Mouse (Mus musculus): ENCODE measurements at regions not wholly inside any gene's neighbourhood (a gene's known extent, or its start where the extent isn't known, plus 50 kb on each side); places are given as distances from the start of the nearest gene placed in this dataset.

DNA sequence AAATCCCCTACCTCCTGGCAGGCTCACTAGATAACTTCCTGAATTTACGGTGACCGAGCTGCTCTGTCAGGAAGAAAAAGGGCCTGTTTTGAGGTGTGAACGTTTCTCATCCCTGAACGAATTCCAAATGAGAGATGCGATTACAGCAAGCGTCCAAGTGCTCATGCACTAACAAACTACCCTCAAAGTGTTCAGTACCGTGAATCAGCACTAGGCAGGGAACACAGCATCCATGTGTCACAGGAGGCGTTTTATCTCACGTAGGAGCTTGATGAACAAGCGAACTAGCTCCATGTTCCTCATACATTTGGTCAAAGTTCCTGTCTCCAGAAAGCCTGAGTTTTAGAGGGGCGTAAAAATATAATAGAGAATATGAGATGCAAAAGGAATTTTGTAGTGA is 178.3 kb upstream of the Snx7 start:
- WGBS = 85% methylated on average over 11 of the region's 11 CpGs
- no peaks in the 10 kb centered on the region for H3K9me3 ChIP-seq
- no peaks in the 10 kb centered on the region for H3K36me3 ChIP-seq (replicated peaks)
- no peak overlapping the region for H3K9ac ChIP-seq
- H3K4me3 ChIP-seq (replicated peaks) = no peak overlapping the region
- H3K27me3 ChIP-seq = no peaks in the 10 kb centered on the region
- H3K27ac ChIP-seq = no peak overlapping the region
- no peak overlapping the region for H3K4me2 ChIP-seq
- no peaks in the 10 kb centered on the region for H3K4me1 ChIP-seq
- ATAC-seq (ENCODE audit: low FRiP score) = no peak

- no peaks in the 10 kb centered on the region for H3K27me3 ChIP-seq
- H3K4me1 ChIP-seq = no peaks in the 10 kb centered on the region
- no peaks in the 10 kb centered on the region for H3K36me3 ChIP-seq (replicated peaks)
- H3K27ac ChIP-seq = no peak overlapping the region
- H3K4me2 ChIP-seq = no peak overlapping the region
- 67% methylated on average over 11 of the region's 11 CpGs for WGBS
- no peak overlapping the region for H3K4me3 ChIP-seq (replicated peaks)
- ATAC-seq (ENCODE audit: low FRiP score) = peak; percentile 33; the same call in 1 of the 2 replicates
- H3K9me3 ChIP-seq = no peaks in the 10 kb centered on the region
- H3K9ac ChIP-seq = no peak overlapping the region
Measured at GRCm38 (mm10) chr3:118046536-118046935, 177.8 kb upstream of the Snx7 start.

- 85% methylated on average over 7 of the region's 7 CpGs for WGBS
- Histone ChIP-seq H3K27ac (no peak overlapping the region), H3K4me1 (no peaks in the 10 kb centered on the region), H3K9me3 (no peaks in the 10 kb centered on the region), H3K9ac (no peak overlapping the region), H3K36me3 (replicated peaks) (no peaks in the 10 kb centered on the region), H3K4me3 (replicated peaks) (no peak overlapping the region), H3K27me3 (no peaks in the 10 kb centered on the region), H3K4me2 (no peak overlapping the region)
- ATAC-seq (ENCODE audit: low FRiP score) = no peak
Measured at GRCm38 (mm10) chr3:118036501-118036900, 167.8 kb upstream of the Snx7 start.

- Histone ChIP-seq H3K36me3 (replicated peaks) (no peaks in the 10 kb centered on the region), H3K27ac (no peak overlapping the region), H3K9me3 (no peaks in the 10 kb centered on the region), H3K4me1 (no peaks in the 10 kb centered on the region), H3K4me3 (replicated peaks) (no peak overlapping the region), H3K9ac (no peak overlapping the region), H3K27me3 (no peaks in the 10 kb centered on the region), H3K4me2 (no peak overlapping the region)
- WGBS = 64% methylated on average over 4 of the region's 4 CpGs
- ATAC-seq (ENCODE audit: low FRiP score) = no peak
Measured at GRCm38 (mm10) chr3:117995401-117995800, 126.7 kb upstream of the Snx7 start.

DNA sequence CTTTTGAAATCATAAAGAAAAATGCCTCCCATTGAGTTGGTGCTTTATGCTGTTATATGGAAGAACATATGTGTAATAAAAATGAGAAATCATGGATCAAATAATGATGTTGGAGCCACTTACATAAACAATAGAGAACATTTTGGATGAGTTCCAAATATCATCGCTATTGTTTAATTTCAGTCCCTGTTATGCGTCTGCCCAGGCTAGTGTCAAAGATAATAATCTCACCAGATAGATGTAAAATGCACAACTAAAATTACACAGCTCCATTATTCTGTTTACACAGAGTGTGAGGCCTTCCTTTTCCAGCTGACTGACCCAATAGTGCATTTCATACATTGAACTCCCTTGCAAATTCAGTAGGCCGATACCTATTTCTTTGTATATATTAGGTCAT is 125.4 kb upstream of the Snx7 start:
- Histone ChIP-seq H3K27me3 (no peaks in the 10 kb centered on the region), H3K27ac (no peak overlapping the region), H3K4me2 (no peak overlapping the region), H3K9ac (no peak overlapping the region), H3K36me3 (replicated peaks) (no peaks in the 10 kb centered on the region), H3K4me3 (replicated peaks) (no peak overlapping the region), H3K4me1 (no peaks in the 10 kb centered on the region), H3K9me3 (no peaks in the 10 kb centered on the region)
- 73% methylated on average over 3 of the region's 3 CpGs for WGBS
- ATAC-seq (ENCODE audit: low FRiP score) = no peak

- H3K4me3 ChIP-seq (replicated peaks) = no peak overlapping the region
- H3K4me1 ChIP-seq = no peaks in the 10 kb centered on the region
- H3K27ac ChIP-seq = no peak overlapping the region
- no peak overlapping the region for H3K9ac ChIP-seq
- ATAC-seq (ENCODE audit: low FRiP score) = no peak
- H3K27me3 ChIP-seq = no peaks in the 10 kb centered on the region
- H3K9me3 ChIP-seq = no peaks in the 10 kb centered on the region
- 91% methylated on average over 2 of the region's 2 CpGs for WGBS
- no peak overlapping the region for H3K4me2 ChIP-seq
- H3K36me3 ChIP-seq (replicated peaks) = no peaks in the 10 kb centered on the region
Measured at GRCm38 (mm10) chr3:117990561-117990960, 121.8 kb upstream of the Snx7 start.

DNA sequence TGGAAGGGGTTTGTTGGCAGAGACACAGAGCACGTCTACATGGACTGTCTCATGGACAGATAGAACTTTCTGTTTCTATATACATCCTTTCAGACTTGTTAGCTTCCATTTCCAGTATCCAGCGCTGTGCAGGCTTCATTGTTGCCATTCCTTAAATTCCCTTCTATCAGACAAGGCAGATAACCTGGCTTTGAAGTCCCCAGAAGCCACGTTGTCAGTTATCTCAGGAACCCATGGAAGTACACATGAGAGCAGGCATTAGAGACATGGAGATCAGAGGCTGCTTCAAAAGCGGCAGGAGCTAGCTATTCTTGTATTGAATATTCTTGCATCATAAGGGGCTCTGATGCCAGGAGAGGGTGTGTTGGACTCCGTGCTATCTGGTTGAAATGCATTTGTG is 119.7 kb upstream of the Snx7 start:
- no peaks in the 10 kb centered on the region for H3K36me3 ChIP-seq (replicated peaks)
- no peak overlapping the region for H3K27ac ChIP-seq
- no peaks in the 10 kb centered on the region for H3K4me1 ChIP-seq
- H3K27me3 ChIP-seq = no peaks in the 10 kb centered on the region
- no peak overlapping the region for H3K4me3 ChIP-seq (replicated peaks)
- H3K9ac ChIP-seq = no peak overlapping the region
- H3K9me3 ChIP-seq = no peaks in the 10 kb centered on the region
- ATAC-seq (ENCODE audit: low FRiP score) = no peak
- H3K4me2 ChIP-seq = no peak overlapping the region
- WGBS = 81% methylated on average over 5 of the region's 5 CpGs

- Histone ChIP-seq H3K36me3 (replicated peaks) (no peaks in the 10 kb centered on the region), H3K4me1 (no peaks in the 10 kb centered on the region), H3K9ac (no peak overlapping the region), H3K4me2 (no peak overlapping the region), H3K27me3 (no peaks in the 10 kb centered on the region), H3K4me3 (replicated peaks) (no peak overlapping the region), H3K9me3 (no peaks in the 10 kb centered on the region), H3K27ac (no peak overlapping the region)
- ATAC-seq (ENCODE audit: low FRiP score) = no peak
- WGBS = 65% methylated on average over 1 of the region's 1 CpGs
Measured at GRCm38 (mm10) chr3:117975638-117976037, 106.9 kb upstream of the Snx7 start.

GRCm38 (mm10) chr3:117968805-117969204 is 100.1 kb upstream of the Snx7 start:
- no peak overlapping the region for H3K9ac ChIP-seq
- H3K4me2 ChIP-seq = no peak overlapping the region
- ATAC-seq (ENCODE audit: low FRiP score) = no peak
- 79% methylated on average over 5 of the region's 5 CpGs for WGBS
- H3K36me3 ChIP-seq (replicated peaks) = no peaks in the 10 kb centered on the region
- H3K27me3 ChIP-seq = no peaks in the 10 kb centered on the region
- H3K27ac ChIP-seq = no peak overlapping the region
- H3K4me3 ChIP-seq (replicated peaks) = no peak overlapping the region
- no peaks in the 10 kb centered on the region for H3K9me3 ChIP-seq
- H3K4me1 ChIP-seq = no peaks in the 10 kb centered on the region

DNA sequence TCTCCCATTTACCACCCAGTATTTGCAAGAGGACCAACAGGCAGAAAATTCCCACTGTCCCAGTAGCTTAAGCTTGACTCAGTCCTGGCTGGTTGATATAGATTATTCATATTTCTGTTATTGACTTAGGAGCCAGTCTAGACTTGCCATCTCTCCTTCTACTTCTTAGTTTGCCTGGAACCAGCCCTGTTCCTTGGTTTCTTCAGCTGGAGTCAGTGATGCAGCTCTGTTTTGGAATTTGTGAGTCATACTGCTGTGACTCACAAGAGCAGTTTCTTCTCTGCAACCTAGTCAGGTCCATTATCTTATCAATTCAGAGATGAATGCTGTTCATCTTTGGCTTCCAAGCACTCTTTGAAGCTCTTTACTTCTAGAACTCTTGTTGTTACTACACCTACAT is 69.7 kb upstream of the Snx7 start:
- Histone ChIP-seq H3K9me3 (no peaks in the 10 kb centered on the region), H3K4me3 (replicated peaks) (no peak overlapping the region), H3K9ac (no peak overlapping the region), H3K4me2 (no peak overlapping the region), H3K36me3 (replicated peaks) (no peaks in the 10 kb centered on the region), H3K4me1 (no peaks in the 10 kb centered on the region), H3K27ac (no peak overlapping the region), H3K27me3 (no peaks in the 10 kb centered on the region)
- ATAC-seq (ENCODE audit: low FRiP score) = no peak

DNA sequence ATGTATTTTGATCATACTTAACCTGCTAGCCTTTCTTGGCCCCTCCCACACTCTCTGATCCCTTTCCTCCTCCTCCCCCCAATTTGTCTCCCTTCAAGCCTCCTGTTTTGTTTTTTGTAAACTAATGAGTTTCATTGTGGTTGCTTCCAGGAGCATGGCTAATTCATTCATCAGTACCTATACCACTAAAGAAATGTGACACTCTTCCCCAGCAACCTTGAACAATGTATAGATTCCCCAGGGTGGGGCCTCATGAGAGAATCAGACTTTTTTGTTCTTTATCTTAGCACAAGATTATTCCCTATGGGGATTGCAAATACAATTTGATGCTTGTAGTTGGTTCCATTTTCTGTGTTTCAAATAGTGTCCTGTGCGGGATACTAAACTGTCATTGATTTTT is 58.8 kb upstream of the Snx7 start:
- no peak overlapping the region for H3K4me2 ChIP-seq
- 44% methylated on average over 1 of the region's 1 CpGs for WGBS
- no peaks in the 10 kb centered on the region for H3K27me3 ChIP-seq
- H3K27ac ChIP-seq = no peak overlapping the region
- peak; percentile 71; the same call in 1 of the 2 replicates for ATAC-seq (ENCODE audit: low FRiP score)
- no peaks in the 10 kb centered on the region for H3K4me1 ChIP-seq
- no peak overlapping the region for H3K9ac ChIP-seq
- no peaks in the 10 kb centered on the region for H3K9me3 ChIP-seq
- no peaks in the 10 kb centered on the region for H3K36me3 ChIP-seq (replicated peaks)
- H3K4me3 ChIP-seq (replicated peaks) = no peak overlapping the region
